Mouse (Mus musculus): ENCODE measurements around the gene Ism2.
"Not testable (repeated sequence)": the region's sequence is repeated elsewhere in the genome, so short reads cannot be mapped to it uniquely, and the experiment has no call there.

Gene Ism2

GRCm38 (mm10) chr12:87299657-87300440 is at the start of gene Ism2:
Ism2 (minus strand) TSS chr12:87299705.
- peak in 1 of 2 experiments; percentile 38 for DNase-seq (ENCODE audit: low spot score in 2 of 2)

DNA sequence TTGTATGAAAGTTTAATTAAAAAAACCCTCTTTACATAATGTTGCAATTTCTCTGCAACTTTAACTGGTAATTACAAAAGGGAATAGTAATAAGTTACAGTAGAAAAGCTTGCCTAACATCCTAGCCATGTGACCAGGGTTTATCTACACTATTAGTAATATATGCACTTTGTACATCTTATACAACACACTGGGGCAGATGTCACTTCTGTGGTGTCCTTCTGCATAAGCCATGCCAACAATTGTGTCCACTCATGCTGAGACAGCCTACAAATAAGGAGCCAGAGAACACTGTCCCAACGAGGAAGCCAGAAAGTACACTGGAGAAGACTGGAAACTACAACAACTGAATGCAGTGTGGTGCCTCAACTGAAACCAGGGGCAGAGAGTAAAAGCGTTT is 48.5 kb upstream of the Ism2 start:
- no peak for DNase-seq (ENCODE audit: low spot score in 2 of 2)

DNA sequence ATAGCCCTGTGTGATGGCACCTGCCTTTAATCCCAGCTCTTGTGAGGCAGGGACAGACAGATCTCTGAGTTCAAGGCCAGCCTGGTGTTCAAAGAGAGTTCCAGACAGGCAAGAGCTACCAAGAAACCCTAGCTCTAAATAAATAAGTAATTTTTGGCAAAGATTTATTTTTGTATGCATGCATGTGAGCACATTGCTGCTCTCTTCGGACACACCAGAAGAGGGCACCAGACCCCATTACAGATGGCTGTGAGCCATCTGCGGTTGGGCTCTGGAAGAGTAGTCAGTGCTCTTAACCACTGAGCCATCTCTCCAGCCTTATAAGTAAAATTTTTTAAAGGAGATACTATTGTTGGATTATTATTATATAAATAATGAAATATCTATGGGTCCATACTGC is 48.0 kb upstream of the Ism2 start:
- no peak for DNase-seq (ENCODE audit: low spot score in 2 of 2)

- no peak for DNase-seq (ENCODE audit: low spot score in 2 of 2)
Observed at GRCm38 (mm10) chr12:87343084-87343605, 43.6 kb upstream of the Ism2 start.

GRCm38 (mm10) chr12:87338082-87338481 is 38.6 kb upstream of the Ism2 start:
- no peak for DNase-seq (ENCODE audit: low spot score in 2 of 2)

GRCm38 (mm10) chr12:87334886-87335285 is 35.4 kb upstream of the Ism2 start:
- DNase-seq (ENCODE audit: low spot score in 2 of 2), result no peak

- DNase-seq (ENCODE audit: low spot score in 2 of 2), result no peak
Observed at GRCm38 (mm10) chr12:87333794-87334193, 34.3 kb upstream of the Ism2 start.

GRCm38 (mm10) chr12:87332511-87332910 is 33.0 kb upstream of the Ism2 start:
- DNase-seq (ENCODE audit: low spot score in 2 of 2), result no peak

GRCm38 (mm10) chr12:87331908-87332307 is 32.4 kb upstream of the Ism2 start:
- no peak for DNase-seq (ENCODE audit: low spot score in 2 of 2)

GRCm38 (mm10) chr12:87331053-87331456 is 31.6 kb upstream of the Ism2 start:
- DNase-seq (ENCODE audit: low spot score in 2 of 2), result no peak

DNA sequence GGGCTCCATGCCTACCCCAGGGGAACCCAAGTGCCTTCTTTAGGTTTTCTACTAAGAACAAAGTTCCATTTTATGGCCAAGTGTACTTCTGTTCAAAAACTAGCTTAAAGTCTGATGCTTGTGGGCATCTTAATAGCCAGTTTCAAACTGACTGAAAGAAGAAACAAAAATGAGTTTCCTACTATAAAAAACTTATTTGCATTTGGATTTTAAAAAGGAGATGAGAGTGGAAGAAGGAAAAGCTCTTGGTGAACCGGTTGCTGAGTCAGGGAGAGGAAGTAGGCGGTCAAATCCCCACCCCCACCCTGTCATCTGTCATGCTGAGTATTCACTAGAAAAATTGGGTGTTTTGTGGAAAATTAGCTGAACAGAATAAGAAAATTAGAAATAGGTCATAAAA is 30.7 kb upstream of the Ism2 start:
- no peak for DNase-seq (ENCODE audit: low spot score in 2 of 2)

GRCm38 (mm10) chr12:87328025-87328424 is 28.5 kb upstream of the Ism2 start:
- no peak for DNase-seq (ENCODE audit: low spot score in 2 of 2)

- DNase-seq (ENCODE audit: low spot score in 2 of 2), result no peak
Observed at GRCm38 (mm10) chr12:87327610-87328009, 28.1 kb upstream of the Ism2 start.

GRCm38 (mm10) chr12:87325452-87325851 is 25.9 kb upstream of the Ism2 start:
- DNase-seq (ENCODE audit: low spot score in 2 of 2), result no peak

DNA sequence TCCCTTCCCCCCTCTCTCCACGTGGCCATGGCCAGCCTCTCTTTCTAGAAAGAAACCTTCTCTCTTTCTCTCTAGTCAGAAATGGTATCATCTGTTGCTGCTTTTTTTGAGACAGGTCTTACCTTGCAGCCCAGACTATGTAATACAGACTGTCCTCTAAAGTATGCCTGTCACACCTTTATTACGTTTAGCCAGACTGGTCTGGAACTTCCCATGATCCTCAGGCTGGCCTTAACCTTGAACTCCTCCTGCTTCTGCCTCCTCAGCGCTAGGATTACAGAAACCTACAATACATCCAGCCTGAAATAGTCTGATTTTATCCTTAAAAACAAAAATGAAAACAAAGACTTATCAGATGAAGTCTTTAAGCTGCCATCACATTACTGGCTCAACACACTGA is 19.7 kb upstream of the Ism2 start:
- DNase-seq (ENCODE audit: low spot score in 2 of 2), result no peak

DNA sequence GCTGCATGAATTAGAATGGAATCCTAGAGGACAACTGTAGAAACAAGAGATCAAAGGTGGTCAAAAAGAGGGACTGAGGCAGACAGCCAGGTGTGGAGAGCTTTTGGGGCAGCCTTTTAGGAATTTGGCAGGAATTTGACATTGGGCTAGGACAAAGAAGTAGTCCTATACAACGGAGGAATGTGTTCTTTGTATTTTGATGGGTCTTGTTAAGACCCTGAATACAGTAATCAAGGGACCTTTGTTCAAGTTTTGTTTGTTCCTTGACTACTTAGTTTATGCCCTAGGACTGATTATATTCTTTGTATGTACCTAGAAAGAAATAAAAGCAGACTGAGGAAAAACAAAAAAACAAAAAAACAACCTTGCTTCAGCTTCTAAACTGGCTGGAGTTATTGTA is 18.4 kb upstream of the Ism2 start:
- no peak for DNase-seq (ENCODE audit: low spot score in 2 of 2)

DNA sequence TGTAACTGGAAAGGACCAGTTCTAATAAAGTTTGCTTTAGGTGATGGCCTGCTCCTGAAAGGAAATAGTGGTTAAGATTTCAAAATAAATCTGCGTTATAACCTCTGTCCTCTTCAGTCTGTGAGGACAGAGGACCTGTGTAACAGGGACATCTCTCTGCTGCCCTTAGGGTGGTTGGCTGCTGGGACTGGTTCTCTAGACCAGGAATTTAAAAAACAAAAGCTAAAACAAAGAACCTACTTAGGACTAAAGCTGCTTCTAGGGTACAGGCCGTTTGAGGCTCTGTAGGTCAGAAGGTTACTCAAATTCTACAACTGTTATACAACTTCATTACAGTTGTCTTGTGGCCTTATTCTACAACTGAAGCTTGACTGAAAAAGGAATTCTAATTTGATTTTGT is 13.6 kb upstream of the Ism2 start:
- DNase-seq (ENCODE audit: low spot score in 2 of 2), result no peak

DNA sequence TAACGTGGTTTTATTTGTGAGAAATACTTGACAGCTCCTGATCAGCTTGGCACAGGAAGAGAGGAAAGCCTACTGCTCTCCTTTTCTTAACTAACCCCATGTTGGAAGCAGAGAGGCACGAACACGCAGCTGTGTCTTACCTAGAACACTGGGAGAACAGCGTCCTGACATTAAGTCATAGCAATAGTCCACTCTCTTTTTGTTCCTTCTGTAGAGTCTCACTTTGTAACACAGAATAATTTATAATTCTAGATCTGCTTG is 7.0 kb upstream of the Ism2 start:
- DNase-seq (ENCODE audit: low spot score in 2 of 2), result not testable (repeated sequence)

GRCm38 (mm10) chr12:87305767-87306583 is 6.5 kb upstream of the Ism2 start:
- peak in 1 of 2 experiments; percentile 16 for DNase-seq (ENCODE audit: low spot score in 2 of 2)

DNA sequence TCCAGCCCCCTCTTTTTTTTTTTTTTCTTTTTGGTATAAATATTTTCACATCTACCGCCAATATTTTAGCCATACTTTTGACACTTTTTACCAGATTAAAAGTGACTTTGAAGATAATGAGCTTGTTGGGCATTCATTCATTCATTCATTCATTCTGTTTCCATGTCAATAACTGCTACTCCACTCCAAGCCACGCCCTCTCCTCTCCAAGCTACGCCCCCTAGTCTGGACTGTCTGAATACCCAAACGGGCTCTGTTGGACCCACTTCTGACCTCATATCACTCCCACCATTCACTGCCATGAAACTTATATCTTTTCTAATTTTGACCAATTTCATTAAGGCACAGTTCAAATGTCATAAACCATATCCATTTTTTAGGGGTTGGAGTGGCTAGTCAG is 1.7 kb upstream of the Ism2 start:
- no peak for DNase-seq (ENCODE audit: low spot score in 2 of 2)

- no peak for DNase-seq (ENCODE audit: low spot score in 2 of 2)
Observed at GRCm38 (mm10) chr12:87300441-87300690, 861 bp upstream of the Ism2 start.

DNA sequence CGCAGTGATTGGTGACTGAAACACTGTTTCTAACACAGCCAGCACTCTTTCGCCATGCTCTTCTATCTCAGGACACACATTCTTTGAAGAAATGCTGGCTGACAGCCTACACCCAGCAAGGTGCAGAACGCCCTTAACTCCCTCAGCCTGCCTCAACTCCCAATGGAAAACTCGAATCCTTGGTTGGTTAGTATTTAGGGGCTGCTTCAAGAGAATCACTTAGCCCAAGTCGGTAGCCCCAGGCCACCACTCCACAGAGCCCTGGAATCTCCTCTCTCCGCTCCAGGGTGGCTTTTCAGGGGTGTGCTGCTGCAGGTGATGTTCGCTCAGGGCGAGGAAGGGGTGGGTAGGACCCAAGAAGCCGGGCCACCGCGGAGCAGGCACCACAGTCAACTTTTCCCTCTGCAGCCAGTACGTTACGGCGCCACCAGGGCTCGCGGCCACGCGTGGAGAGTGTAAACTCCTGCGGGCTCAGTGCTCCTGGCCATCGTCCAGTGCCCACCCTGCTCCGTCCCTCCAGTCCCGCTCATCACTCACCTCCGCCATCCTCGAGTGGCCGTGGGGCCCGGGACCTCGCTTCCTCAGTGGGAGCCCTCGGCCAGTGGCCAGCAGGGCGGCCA is 358 bp downstream of the Ism2 start:
- peak in 1 of 2 experiments; percentile 30 for DNase-seq (ENCODE audit: low spot score in 2 of 2)

DNA sequence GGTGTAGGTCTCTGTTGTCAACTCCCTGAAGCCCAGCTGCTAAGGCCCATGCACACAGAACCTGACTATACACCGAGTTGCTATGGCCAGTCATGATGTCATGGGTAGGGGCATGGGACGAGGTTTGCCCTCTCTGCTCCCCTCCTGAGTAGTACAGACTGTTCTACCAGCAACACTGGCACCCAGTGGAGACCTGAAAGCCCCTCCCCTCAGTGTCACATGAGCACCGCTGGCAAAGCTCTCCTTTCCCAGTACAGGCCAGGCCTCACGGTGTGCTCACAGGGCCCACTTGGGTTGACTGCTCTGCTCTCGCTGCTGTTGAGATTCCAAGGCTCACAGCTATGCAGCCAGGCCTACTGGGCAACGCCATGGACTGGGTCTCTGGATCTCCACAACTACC is 5.6 kb downstream of the Ism2 start:
- DNase-seq (ENCODE audit: low spot score in 2 of 2), result no peak

All from cerebellum, postnatal 4 days (tissue).